Mouse (Mus musculus) liver, embryonic 14.5 days (tissue): ENCODE measurements around the gene Fiz1. TPM values are rescaled to one million over a fixed set of nuclear protein-coding genes. Genes with fewer than 3 reads are reported as not detected.

Experiments used
- ATAC-seq: fragments of 200-750 bp; cut with Nextera tagmentation; 2 replicates; pipeline ENCODE4 v1.8.0; 2017; ENCODE audit warnings: moderate number of reproducible peaks, mild to moderate bottlenecking, moderate library complexity; ENCODE audit not compliant: insufficient read depth
- DNase-seq, 3 experiments: peaks; one replicate each; pipeline ENCODE4 v3.0.0-alpha.2; 2012 to 2013; ENCODE audit warnings: low read depth in 3 of 3, low spot score in 3 of 3
- H3K27ac ChIP-seq: fragments of 300-500 bp; sonication (generic); 2 replicates; pipeline ENCODE4 v1.5.1; 2014; ENCODE audit warnings: moderate library complexity, mild to moderate bottlenecking, control low read depth, inconsistent platforms
- H3K27me3 ChIP-seq: fragments of 300-500 bp; sonication (generic); 2 replicates; pipeline ENCODE4 v1.6.1; 2014; ENCODE audit warnings: mild to moderate bottlenecking, low read length, moderate library complexity; ENCODE audit not compliant: control insufficient read depth, insufficient read depth
- H3K36me3 ChIP-seq: fragments of 300-500 bp; sonication (generic); replicated peaks from 2 replicates; pipeline ENCODE4 v1.6.1; 2014; ENCODE audit warnings: low read depth; ENCODE audit not compliant: control insufficient read depth, insufficient read depth
- H3K4me1 ChIP-seq, 2 experiments: fragments of 200-500 bp in 1 of 2; fragments of 300-500 bp in 1 of 2; sonication (generic) in 1 of 2; replicated peaks; 2 replicates each; pipeline ENCODE4 v1.6.1; 2012 to 2014; ENCODE audit warnings: antibody characterized with exemption in 1 of 2, inconsistent platforms in 1 of 2, low read length in 1 of 2; ENCODE audit not compliant: control insufficient read depth in 2 of 2, insufficient read depth in 2 of 2
- H3K4me2 ChIP-seq: fragments of 300-500 bp; sonication (generic); 2 replicates; pipeline ENCODE4 v1.6.1; 2014; ENCODE audit warnings: low read depth, mild to moderate bottlenecking, control low read depth, moderate library complexity
- H3K4me3 ChIP-seq, 2 experiments: fragments of 200-500 bp in 1 of 2; fragments of 300-500 bp in 1 of 2; sonication (generic) in 1 of 2; 2 replicates each; pipeline ENCODE4 v1.5.1; 2012 to 2014; ENCODE audit warnings: low read depth in 2 of 2, low read length in 2 of 2, mild to moderate bottlenecking in 2 of 2, control low read depth in 1 of 2, inconsistent platforms in 1 of 2, moderate library complexity in 1 of 2; ENCODE audit not compliant: insufficient read depth in 1 of 2
- H3K9ac ChIP-seq: fragments of 300-500 bp; sonication (generic); replicated peaks from 2 replicates; pipeline ENCODE4 v1.6.1; 2014; ENCODE audit warnings: mild to moderate bottlenecking, control low read depth, moderate library complexity
- H3K9me3 ChIP-seq: fragments of 300-500 bp; sonication (generic); 2 replicates; pipeline ENCODE4 v1.6.1; 2016; ENCODE audit warnings: low read length, mixed read lengths; ENCODE audit not compliant: control insufficient read depth
- CTCF ChIP-seq: IDR thresholded peaks from 2 replicates; pipeline ENCODE4 v1.5.1; 2016; ENCODE audit warnings: antibody characterized with exemption, low read depth, control low read depth
- EP300 ChIP-seq: IDR thresholded peaks from 2 replicates; pipeline ENCODE4 v1.6.1; 2016; ENCODE audit warnings: antibody characterized with exemption, low read depth
- WGBS: fragments of 180-500 bp; shearing (Covaris S2); extraction: QIAGEN DNeasy Blood & Tissue Kit; methylation state at CpG from one replicate; pipeline ENCODE4 v1.1.7; 2014; ENCODE audit not compliant: insufficient replicate concordance; 5-methylcytosine and 5-hydroxymethylcytosine counted together
- polyA plus RNA-seq, 2 experiments: library from polyadenylated mRNA; depleted of rRNA in 1 of 2; stranded (reverse) in 1 of 2; unstranded in 1 of 2; fragments of >200 nt; fragmentation: Nextera tagmentation in 1 of 2; extraction: Ambion mirVana in 1 of 2; gene quantifications; 2 replicates each; pipeline versions ENCODE4 v1.2.1 to v1.2.3; 2012 to 2014

Fiz1 gene
- 12.1 and 14.1 TPM in 2 replicates for polyA plus RNA-seq (2012; rRNA removed)
- polyA plus RNA-seq (2014; fragmentation: Nextera tagmentation; extraction: Ambion mirVana): 10.7 and 13.2 TPM in 2 replicates

DNA sequence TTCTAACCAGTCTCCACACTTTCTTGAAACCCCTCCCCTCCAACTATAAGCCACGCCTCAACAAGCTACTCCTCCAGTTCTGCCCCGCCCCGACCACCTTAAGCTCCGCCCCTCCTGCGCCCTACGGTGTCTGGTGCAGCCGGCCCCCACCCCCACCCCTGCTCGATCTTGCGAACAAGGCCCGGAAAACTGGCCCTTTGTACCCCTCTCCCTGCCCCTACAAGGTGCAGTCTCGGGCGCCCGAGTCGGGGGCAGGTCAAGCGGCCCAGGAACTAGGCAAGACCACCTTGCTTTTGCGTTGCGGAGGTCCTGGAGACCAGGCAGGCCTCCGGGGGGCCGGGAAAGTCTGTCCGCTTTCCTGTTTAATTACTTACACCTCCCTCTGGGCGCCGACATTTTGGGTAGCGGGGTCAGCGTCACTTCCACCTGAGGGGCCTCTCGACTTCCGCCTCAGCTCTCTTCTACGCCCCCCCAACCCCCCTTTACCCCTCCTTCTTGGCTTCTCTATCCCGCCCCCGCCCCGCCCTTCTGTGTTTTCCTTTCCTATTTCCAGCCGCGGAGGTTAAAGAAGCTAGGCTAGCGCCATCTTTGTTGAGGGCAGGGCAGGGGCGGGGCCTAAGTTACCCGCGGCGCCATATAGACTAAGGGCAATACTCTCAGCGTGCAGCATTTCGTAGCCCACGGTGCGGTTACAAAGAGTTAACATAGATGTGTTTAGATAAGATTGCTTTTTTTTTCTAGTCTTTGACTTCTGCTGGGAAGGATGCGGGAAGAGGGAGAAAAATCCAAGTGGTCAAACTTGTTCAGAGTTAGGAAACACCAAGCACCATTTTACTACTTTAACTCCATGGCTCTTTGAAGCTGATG lies at the start of gene Fiz1, which contains the start of gene Zfp524:
Gene Fiz1 (minus strand): TSS at position 447 of the 867 bp plus-strand sequence.
Gene Zfp524 (plus strand): TSS at position 165 of the 867 bp plus-strand sequence.
- Histone ChIP-seq H3K9me3 (no peaks in the 10 kb centered on the region; the same call in 1 of the 2 replicates), H3K9ac (peak within 1 kb of the TSS; percentile 97), H3K36me3 (peaks cover 37% of the 10 kb centered on the region), H3K27ac (peak within 1 kb of the TSS; percentile 96), H3K4me1 (peaks cover 11 to 12% of the 10 kb centered on the region in 2 experiments), H3K27me3 (no peaks in the 10 kb centered on the region), H3K4me2 (peak within 1 kb of the TSS; percentile 82), H3K4me3 (peak within 1 kb of the TSS; percentile 94 to 96)
- TF ChIP-seq CTCF (no peak), EP300 (no peak)
- ATAC-seq: peak; percentile 78
- WGBS: under 1% methylated on average over 42 of the region's 42 CpGs
- peak; percentile 93 to 94 (median 93) for DNase-seq

DNA sequence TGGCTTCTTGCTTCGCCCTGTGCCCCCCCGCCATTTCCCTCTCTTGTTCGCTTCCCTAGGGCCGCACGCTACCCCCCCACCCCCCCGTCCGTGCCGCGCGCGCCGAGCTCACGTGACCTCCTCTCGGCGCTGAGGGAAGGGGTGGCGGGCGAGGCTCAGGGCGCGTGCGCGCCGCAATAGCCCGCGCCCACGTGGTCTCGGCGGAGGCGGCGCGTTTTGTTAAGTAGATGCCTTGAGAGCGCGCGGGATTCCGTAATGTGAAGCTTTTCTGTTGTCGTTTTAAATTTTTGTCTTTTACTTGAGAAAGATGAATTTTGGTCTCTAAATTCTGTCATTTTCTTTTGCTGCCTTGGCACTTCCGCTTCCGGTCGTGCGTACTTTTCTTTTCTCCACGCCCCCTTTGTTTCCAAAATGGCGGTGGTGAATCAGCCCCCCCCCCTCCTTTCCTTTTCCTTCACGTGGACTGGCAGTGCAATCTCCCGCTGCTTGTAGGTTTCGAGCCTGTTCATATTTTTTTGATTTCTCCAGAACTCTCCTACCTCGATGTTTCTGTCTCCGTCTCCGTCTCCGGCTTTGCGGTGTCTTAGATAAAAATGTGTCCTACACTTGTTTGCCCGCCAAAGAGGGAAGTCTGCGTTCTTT lies 48.0 kb upstream of the Fiz1 start:
- peak; percentile 66 for ATAC-seq
- peak; percentile 68 to 78 (median 71) for DNase-seq
- H3K27ac ChIP-seq: peak overlapping the region; percentile 81
- H3K4me2 ChIP-seq: peak overlapping the region; percentile 98
- peaks cover 13% of the 10 kb centered on the region for H3K27me3 ChIP-seq
- H3K9ac ChIP-seq: peak overlapping the region; percentile 88
- no peak; the same call in 1 of the 2 replicates for TF ChIP-seq EP300
- TF ChIP-seq CTCF: no peak
- H3K4me1 ChIP-seq: peaks cover 17 to 18% of the 10 kb centered on the region in 2 experiments
- H3K4me3 ChIP-seq: peak overlapping the region; percentile 91 to 96
- WGBS: under 1% methylated on average over 51 of the region's 51 CpGs
- H3K36me3 ChIP-seq: peaks cover 15% of the 10 kb centered on the region
- H3K9me3 ChIP-seq: no peaks in the 10 kb centered on the region

DNA sequence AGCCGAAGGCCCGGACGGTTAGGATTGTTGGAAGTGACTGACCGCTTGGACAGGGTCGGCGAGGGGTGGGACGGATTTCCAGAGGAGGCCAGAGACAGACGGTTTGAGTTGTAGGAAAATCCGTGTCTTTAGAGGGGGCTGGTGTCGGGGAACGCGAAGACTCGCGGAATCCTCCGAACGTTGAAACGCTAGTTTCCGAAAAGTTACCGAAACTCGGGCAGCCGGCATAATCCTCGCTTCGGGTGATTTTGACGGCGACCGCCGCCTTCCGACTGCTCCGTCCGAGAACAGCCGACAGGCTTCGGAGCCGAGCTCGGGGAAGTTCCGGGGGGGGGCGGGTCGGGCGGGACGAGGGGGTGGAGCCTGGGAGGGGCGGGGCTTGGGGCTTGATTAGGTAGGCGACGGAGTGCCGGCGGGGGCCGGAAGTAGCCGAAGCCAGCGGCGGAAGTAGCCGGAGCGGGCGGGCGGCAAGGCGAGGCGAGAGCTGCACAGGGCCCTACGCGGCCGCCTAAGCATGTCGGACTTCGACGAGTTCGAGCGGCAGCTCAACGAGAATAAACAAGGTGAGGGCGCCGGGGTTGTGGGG lies 47.4 kb upstream of the Fiz1 start, which contains the start of gene U2af2:
Gene U2af2 (plus strand): TSS at position 370 of the 586 bp plus-strand sequence.
- under 1% methylated on average over 65 of the region's 65 CpGs for WGBS
- Histone ChIP-seq H3K9ac (peak within 1 kb of the TSS; percentile 97), H3K27me3 (peaks cover 19% of the 10 kb centered on the region), H3K4me1 (peaks cover 16 to 17% of the 10 kb centered on the region in 2 experiments), H3K4me3 (peak within 1 kb of the TSS; percentile 96 to 97), H3K36me3 (peaks cover 9% of the 10 kb centered on the region), H3K4me2 (peak within 1 kb of the TSS; percentile 100), H3K9me3 (no peaks in the 10 kb centered on the region), H3K27ac (peak within 1 kb of the TSS; percentile 93)
- DNase-seq (peak; percentile 78 to 86 (median 83)), ATAC-seq (peak; percentile 77)
- TF ChIP-seq EP300: no peak
- TF ChIP-seq CTCF: no peak

DNA sequence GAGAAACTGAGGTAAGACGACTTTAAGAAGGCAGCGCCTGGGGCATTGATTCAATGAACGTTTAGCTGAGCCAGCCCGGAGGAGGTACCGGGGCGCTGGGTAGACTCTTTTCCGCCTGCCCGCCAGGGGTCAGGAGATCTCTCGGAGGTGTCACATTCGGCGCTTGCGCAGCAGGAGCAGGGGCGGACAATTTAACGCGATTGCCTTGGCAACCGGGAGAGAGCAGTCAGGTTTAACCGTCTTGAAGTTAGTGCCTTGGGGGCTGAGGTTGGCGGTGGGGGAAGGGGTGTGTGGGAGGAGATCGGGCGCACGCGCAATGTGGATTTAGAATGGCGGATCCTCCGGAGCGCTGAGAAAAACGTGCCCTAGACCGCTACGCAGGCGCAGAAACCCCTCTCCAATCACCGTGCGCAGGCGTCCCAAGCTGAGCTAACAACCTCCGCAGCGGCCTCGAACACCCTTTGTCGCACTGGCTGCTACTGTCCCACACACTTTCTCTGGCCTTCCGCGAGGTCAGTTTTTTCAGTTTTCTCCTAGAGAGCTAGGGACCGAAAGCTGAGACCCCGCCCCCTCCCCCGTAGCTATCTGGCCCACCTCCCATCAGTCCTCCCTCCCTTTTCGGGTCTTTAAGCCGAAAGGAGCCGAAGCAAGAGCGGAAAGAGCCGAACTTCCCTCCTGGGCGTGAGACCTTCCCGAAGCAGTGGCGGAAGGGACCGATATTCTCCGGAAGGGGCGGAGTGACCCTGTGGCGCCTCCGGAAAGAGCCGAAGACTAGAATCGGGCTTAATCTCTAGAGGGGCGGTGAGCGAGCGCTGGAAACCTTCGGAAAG lies 46.7 kb upstream of the Fiz1 start:
- Histone ChIP-seq H3K27me3 (peaks cover 27% of the 10 kb centered on the region), H3K4me1 (peaks cover 12 to 17% of the 10 kb centered on the region in 2 experiments), H3K27ac (peak overlapping the region; percentile 93), H3K4me2 (peak overlapping the region; percentile 100), H3K36me3 (peaks cover 2% of the 10 kb centered on the region), H3K9me3 (no peaks in the 10 kb centered on the region), H3K4me3 (peak overlapping the region; percentile 96 to 97), H3K9ac (peak overlapping the region; percentile 97)
- WGBS: under 1% methylated on average over 60 of the region's 60 CpGs
- DNase-seq (peak; percentile 94 to 96 (median 95)), ATAC-seq (peak; percentile 85)
- TF ChIP-seq EP300: no peak
- TF ChIP-seq CTCF: peak; percentile 92
